Mouse (Mus musculus) cerebellum, adult (tissue): Measurements from ENCODE around the gene Lce1e.
"Not testable (repeated sequence)": the region's sequence is repeated elsewhere in the genome, so short reads cannot be mapped to it uniquely, and the experiment has no call there.

Source experiments
- ATAC-seq: cut with Nextera tagmentation; 2 replicates; pipeline ENCODE4 v1.9.2; 2017; ENCODE audit warnings: mild to moderate bottlenecking, moderate library complexity, mixed read lengths; ENCODE audit not compliant: insufficient number of reproducible peaks, low FRiP score, low TSS enrichment

Lce1e gene

GRCm38 (mm10) chr3:92708974-92709373 is at the start of gene Lce1e:
Gene Lce1e (minus strand): TSS chr3:92709074.
- ATAC-seq = no peak

GRCm38 (mm10) chr3:92753197-92753596 is 44.3 kb upstream of the Lce1e start:
- no peak for ATAC-seq

- no peak for ATAC-seq
Measured at GRCm38 (mm10) chr3:92752238-92752637, 43.4 kb upstream of the Lce1e start, which contains the start of gene Lce1g. Gene Lce1g (minus strand): TSS chr3:92752338.

GRCm38 (mm10) chr3:92738996-92739395 is 30.1 kb upstream of the Lce1e start, which contains the start of gene Gm38119:
Gene Gm38119 (minus strand): TSS chr3:92739096.
- ATAC-seq = no peak

GRCm38 (mm10) chr3:92722631-92723030 is 13.8 kb upstream of the Lce1e start:
- no peak for ATAC-seq

- no peak for ATAC-seq
Measured at GRCm38 (mm10) chr3:92720250-92720649, 11.4 kb upstream of the Lce1e start, which contains the start of gene Lce1f. Gene Lce1f (minus strand): TSS chr3:92720350.

- ATAC-seq = no peak
Measured at GRCm38 (mm10) chr3:92715122-92715521, 6.2 kb upstream of the Lce1e start.

- ATAC-seq = no peak
Measured at GRCm38 (mm10) chr3:92694613-92695012, 14.3 kb downstream of the Lce1e start.

- no peak for ATAC-seq
Measured at GRCm38 (mm10) chr3:92691688-92692087, 17.2 kb downstream of the Lce1e start.

GRCm38 (mm10) chr3:92689154-92689553 is 19.7 kb downstream of the Lce1e start:
- ATAC-seq = not testable (repeated sequence)

- no peak for ATAC-seq
Measured at GRCm38 (mm10) chr3:92687110-92687509, 21.8 kb downstream of the Lce1e start, which contains the start of gene Lce1d. Gene Lce1d (minus strand): TSS chr3:92687210.

GRCm38 (mm10) chr3:92678947-92679346 is 29.9 kb downstream of the Lce1e start, which contains the start of gene Lce1c:
Gene Lce1c (plus strand): TSS chr3:92679247.
- ATAC-seq = no peak

GRCm38 (mm10) chr3:92670215-92670614 is 38.7 kb downstream of the Lce1e start, which contains the start of gene Lce1a2:
Gene Lce1a2 (minus strand): TSS chr3:92670315.
- ATAC-seq = no peak
